Mouse (Mus musculus) cerebellum, adult (tissue): ENCODE measurements around the gene Lpar2.

Experiments used
- ATAC-seq: cut with Nextera tagmentation; 2 replicates; pipeline ENCODE4 v1.9.2; 2017; ENCODE audit warnings: mild to moderate bottlenecking, moderate library complexity, mixed read lengths; ENCODE audit not compliant: insufficient number of reproducible peaks, low FRiP score, low TSS enrichment

The Lpar2 gene

DNA sequence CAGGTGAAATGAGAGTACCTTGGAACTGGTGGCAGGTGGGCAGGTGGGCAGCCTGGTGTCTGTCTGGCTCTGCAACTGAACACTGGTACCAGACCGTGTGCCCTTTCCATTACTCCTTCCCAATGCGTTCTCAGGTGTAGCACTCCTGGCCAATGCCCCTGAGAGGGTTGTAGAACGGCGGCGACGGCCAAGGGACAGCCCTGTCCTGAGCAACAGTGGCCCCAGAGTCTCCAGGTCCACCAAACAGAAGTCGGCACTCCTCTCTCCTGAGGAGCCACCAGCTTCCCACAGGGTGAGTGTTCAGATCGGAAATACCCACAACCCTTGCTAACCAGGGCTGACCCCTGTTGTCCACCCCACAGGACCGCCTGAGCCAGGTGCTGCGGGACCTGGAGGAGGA, 17.1 kb upstream of the Lpar2 start:
- ATAC-seq: no peak

DNA sequence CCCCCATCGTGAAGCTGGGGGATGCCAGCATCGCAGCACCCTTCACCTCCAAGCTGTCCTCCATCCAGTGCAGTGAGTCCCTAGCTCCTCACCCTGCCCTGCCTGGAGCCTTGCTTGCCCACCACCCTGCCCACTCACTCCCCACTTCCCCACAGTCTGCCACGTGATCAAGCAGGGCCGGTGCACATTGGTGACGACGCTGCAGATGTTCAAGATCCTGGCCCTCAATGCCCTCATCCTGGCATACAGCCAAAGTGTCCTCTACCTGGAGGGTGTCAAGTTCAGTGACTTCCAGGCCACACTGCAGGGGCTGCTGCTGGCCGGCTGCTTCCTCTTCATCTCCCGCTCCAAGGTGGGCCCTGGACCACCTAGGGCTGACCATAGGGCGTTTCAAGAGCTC, 16.7 kb upstream of the Lpar2 start:
- ATAC-seq: no peak

DNA sequence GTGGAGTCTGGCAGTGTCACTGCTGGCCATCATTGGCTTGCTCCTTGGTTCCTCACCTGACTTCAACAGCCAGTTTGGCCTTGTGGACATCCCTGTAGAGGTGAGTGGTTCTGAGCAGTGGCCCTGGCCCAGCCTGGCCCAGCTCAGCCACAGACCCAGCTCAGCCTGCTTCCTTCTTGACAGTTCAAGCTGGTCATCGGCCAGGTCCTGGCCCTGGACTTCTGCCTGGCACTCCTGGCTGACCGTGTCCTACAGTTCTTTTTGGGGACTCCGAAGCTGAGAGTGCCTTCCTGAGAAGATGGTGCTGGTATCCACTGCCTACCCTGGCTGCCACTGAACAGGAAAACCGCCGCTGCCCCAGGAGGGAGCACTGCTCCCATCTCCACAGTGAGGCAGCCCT, 15.0 kb upstream of the Lpar2 start:
- ATAC-seq: no peak

DNA sequence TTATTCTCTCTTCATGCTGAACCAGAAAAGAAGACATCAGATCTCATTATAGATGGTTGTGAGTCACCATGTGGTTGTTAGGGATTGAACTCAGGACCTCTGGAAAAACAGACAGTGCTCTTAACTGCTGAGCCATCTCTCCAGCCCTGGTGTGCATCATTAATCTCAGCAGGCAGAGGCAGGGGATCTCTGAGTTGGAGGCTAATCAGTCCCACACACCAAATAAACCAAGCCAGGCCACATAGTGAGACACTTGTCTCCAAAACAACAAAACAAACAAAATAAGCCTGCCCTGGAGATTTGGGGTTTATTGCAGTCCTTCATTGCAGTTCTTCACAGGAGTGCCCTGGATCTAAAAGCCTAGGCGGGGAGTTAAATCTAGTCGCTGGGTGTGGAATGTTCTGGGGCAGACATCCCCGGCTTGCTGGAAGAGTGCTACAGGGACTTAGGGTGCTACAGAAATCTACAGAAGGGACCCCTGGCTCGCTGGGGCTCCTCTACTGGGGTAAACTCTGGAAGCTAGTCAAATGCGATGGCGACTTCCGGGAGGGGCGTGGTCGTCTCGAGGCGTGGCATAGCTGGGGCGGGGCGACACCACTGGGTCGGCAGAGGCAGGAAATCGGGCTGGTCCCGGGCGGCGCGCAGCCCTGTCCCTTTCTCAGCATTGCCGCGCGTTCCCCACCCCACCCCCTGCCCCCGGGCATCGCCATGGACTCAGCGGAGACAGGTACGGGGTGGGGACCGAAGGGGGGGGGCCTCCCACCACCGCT, 13.9 kb upstream of the Lpar2 start, which contains the start of gene Gmip:
Gmip (plus strand) TSS at position 586 of the 770 bp plus-strand sequence.
- no peak for ATAC-seq

DNA sequence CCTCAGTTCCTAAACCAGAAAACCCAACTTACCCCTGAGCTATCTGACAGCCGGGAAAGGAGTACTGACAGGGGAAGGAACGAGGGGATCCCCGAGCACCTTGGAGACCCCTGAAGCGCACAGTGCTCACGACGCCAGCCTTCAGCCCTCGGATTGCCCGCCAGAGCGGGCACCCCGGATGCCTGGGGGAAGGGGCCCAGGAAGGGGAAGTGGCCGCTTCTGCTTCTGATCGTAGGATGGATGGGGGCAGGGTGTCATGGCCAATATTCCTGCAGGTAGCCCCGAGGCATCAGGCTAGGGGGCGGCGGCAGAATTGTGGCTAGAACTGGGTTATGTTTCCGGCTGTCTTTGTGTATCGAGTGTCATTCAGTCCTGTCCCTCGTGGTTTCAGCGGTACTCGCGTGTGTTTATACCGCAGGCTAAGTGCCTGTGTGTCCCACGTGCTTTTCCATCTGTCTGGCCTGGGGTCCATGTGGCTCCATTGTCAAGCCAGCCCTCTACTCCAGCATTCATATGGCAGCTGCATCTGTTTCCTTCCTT, 13.3 kb upstream of the Lpar2 start:
- ATAC-seq: no peak

DNA sequence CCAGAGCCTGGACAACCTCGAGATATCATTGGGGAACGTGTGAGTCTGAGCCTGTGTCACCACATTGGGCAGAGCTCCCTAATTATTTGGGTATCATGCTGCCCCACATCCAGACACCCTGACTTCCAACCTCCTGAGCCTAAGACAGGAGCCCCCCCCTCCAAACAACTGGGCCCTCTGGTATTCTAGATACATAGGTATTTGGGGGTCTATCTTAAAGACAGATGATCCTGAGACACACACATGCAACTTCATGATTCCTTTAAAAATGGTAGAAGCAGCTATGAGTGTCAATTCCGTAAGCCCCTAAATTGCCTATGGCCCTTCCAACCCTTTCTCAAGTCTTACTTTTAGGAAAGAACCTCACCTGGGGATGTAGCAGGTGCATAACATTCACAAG, 12.4 kb upstream of the Lpar2 start:
- ATAC-seq: no peak

DNA sequence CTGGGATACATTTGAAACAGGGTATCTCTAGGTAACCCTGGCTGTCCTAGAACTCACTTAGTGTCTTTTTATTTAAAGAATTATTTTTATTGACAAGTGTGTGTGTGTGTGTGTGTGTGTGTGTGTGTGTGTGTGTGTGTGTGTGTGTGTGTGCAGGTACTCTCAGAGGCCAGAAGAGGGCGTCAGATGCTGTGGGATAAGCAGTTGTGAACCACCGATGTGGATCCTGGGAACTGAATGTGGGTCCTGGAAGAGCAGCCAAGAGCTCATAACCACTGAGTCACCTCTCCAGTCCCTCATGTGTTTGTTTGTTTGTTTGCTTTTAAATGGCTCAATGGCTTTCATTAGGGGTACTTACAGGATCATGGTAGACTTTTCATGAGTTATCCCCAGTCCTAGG, 7.3 kb upstream of the Lpar2 start:
- ATAC-seq: no peak

DNA sequence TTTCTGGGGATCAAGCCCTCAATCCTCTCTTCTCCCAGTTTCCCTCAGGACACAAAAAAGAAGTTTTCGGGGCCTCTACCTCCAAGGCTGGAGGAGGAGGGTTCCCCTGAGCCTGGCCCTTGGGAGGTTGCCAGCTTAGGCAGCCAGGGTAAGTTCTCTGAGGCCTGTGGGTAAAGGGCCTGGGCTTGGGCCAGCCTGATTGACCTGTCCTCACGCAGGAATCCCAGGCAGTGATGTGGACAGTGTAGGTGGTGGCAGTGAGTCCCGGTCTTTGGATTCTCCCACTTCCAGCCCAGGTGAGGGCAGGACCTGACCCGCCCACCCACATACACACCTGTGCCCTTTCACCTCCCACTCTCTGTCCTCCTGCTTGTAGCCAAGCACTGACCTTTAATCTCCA, 6.8 kb upstream of the Lpar2 start:
- ATAC-seq: no peak

DNA sequence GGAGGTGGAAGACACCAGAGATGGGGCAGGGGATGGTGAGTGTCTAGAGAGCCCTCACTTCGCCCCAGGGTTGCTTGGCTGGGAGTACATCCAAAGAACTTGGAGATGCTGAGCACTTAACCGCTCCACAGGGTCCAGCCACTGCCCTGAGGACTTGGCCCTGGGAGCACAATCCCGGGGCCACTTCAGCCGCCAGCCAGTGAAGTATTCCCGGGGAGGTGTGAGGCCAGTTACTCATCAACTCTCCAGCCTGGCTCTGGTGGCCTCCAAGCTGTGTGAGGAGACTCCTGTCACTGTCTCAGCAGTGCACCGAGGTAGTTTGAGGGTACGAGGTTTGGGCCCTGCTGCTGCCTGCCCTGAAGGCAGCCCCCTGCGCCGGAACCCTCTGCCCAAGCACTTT, 1.8 kb upstream of the Lpar2 start:
- ATAC-seq: no peak

DNA sequence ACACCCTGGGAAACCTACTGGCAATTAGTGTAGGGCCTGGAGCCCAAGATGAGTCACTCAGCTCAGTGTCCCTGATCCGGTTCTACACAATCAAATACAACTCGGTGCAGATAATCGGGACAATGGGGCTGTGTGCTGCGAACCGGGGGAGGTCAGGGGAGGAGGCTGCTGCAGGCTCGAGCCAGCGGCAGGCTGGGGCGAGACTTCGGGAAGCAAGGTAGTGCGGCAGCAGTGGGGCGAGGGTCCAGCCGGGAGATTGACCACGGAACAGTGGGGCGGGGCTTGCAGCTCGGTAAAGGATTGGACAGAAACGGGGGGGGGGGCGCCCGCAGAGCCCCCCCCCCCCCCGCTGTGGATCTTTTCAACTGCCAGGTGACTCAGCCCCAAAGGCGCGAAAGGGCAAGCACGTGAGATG, 251 bp upstream of the Lpar2 start:
- ATAC-seq: no peak

DNA sequence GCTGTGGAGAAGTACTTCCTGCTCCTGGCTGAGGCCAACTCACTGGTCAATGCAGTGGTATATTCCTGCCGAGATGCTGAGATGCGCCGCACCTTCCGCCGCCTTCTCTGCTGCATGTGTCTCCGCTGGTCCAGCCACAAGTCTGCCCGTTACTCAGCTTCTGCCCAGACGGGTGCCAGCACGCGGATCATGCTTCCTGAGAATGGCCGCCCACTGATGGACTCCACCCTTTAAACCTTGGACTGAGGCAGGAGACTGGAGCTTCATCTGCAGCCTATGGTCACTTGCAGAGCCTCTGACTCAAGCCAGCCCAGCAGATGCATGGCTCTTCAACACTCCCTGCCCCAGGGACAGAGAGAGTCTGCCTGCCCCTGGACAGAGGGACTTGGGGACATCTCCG, 4.1 kb downstream of the Lpar2 start:
- no peak for ATAC-seq

DNA sequence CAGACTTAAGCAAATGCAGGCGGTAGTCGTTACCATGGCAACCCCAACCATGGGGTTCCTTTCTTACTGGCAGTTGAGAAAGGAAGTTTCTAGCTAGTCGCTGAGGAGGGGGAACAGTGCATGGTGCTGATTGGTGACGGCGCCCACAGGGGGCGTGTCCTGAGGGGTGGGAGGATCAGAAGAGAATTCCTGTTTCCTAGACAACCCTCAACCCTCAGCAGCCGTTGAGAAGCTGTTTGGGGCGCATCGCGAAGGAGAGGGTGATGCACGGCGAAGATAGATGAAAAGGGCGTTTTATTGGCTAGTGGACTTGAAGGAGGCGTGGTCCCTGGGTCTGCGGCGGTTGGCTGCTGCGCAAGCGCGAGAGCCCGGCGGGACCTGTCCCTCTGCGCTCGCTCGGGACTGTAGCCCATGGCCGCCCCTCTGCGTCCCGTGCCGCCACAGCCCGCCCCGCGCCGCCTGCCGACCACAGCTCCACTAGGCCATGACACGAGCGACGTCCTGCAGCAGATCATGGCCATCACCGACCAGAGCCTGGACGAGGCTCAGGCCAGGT, 10.1 kb downstream of the Lpar2 start, which contains the start of gene Pbx4:
Pbx4 (plus strand) TSS at position 194 of the 556 bp plus-strand sequence.
- peak; percentile 92 for ATAC-seq

DNA sequence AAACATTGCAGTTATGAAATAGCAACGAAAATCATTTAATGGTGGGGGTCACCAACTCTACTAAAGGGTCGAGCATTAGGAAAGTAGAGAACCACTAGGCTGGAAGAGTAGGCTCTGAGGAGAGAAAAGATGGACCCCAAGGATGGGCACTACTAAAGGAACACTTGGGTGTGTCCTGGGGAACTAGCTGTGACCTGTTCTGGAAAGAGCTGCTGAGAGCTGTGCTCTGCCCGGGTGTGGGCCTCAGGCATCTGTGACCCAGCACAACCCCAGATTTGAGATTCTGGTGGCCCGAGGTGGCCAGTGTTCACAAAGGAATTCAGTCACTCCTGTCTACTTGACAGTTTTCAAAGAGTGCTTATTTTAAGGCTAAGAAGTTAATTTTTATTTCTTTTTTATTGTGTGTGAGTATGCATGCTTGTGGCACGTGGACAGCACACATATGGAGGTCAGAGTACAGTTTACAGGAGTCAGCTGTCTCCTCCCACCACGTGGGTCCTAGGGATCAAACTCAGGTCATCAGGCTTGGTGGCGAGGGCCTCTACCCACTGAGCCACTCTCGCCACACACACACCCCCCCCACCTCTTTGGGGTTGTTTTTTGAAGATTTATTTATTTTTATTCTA, 14.9 kb downstream of the Lpar2 start:
- ATAC-seq: no peak

DNA sequence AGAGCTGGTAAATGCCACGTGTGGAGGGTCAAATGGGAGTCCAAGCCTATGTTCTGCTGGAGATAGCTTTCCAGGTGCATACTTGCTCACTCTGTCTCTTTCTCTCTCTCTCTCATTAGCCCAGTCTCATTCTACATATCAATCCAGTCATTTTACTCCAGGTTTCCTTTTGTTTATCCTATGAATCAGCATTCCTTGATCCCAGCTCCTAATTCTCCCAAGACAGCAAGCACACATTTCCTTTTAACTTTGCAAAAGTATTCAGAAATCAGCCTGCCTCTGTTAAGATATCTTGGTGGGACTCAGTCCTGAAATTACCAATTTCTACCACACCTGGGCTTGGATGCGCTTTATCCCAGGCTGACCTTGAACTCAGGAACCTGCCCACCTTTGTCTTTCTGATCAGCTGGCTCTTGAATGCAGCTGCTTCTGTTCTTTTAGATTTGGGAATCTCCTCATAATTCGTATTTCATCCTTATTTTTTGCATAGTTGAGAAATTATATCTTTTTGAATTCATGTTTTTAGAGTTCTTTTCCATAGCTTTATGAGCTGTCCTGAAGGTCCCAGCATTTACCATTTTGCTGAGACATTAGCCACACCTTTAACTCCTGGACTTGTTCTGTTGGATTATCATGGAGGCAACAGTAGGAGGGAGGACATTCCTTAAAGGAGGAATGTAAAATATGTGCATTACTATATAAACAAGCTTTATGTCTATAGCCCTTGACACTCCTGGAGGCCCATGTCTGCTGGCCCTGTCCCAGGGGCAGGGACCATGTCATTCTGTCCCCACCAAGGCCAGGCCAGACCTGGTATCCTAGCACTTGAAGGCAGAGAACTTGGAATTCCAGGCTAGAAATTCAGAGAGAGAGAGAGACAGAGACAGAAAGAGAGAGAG, 25.2 kb downstream of the Lpar2 start:
- ATAC-seq: no peak

DNA sequence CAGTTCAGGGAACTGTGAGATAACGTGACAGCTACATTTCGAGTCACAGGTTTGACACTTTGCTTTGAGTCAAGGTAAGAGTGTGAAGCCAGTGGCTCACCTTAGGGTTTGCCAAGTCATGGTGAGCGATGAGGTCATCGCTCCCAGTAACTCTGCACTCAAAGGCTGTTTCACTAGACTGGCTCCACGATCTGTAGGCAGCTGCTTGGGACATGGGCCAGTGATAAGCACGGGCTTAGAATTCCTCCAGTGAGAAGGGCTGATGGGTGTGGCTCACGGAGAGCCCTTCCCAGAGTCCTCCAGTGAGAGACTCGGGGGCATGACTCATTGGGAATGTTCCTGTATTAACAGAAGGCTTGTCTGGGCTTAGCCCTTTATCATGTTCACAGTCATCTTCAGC, 26.7 kb downstream of the Lpar2 start:
- no peak for ATAC-seq

DNA sequence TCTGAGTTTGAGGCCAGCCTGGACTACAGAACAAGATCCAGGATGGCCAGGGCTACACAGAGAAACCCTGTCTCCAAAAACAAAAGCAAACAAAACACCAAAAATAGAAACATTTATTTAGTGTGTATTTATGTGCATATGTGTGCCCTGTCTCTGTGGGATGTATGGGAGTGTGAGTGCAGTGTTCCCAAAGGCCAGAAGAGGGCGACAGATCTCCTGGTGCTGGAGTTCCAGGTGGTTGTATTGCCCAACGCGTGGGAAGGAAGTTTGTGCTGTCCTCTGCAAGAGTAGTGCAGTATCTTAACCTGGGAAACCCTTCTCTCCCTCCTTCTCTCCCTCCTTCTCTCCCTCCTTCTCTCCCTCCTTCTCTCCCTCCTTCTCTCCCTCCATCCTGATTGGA, 27.7 kb downstream of the Lpar2 start:
- no peak for ATAC-seq

DNA sequence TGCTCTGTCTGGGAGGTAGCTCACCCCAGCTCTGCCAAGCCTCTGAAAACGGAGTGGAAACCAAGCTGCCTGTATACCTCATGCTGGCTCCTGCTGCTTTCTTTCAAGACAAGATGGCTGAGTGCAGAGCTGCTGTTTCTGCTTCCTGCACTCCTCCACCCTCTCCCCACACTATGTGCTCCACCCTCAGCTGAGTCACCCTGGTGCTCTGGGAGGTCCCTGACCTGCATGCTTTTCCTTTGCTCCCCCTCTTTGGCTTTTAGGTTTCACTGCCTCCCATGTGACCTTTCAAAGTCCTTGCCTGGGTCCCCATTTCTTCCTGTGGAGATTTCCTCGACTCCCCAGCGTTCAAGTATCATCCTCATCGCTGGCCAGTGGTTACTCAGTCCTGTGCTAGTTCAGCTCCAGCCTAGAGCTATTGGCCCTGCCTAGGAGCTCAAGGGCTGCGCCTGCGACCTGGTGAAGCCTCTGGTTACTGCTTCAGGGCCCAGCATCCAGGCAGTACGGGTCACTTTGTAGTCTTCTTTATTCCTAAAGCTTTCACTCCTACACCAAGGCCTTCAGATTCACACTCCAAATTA, 28.8 kb downstream of the Lpar2 start:
- ATAC-seq: no peak

DNA sequence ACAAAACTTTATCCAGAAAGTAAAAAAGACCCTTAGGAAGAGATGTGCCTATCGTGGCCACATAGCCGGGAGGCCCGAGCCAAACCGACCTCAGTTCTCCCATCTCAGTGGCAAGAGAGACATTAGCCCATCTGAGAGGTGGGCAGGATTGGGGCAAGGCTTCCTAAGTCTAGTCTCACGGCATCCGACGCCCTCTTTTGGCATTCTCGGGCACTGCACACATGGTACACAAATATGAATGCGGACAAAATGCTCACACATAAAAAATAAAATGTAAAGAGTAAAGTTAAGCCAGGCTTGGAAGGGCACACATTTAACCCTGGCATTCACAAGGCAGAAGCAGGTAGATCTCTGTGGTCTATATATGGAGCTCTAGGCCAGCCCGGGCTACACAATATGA, 31.6 kb downstream of the Lpar2 start:
- ATAC-seq: no peak

DNA sequence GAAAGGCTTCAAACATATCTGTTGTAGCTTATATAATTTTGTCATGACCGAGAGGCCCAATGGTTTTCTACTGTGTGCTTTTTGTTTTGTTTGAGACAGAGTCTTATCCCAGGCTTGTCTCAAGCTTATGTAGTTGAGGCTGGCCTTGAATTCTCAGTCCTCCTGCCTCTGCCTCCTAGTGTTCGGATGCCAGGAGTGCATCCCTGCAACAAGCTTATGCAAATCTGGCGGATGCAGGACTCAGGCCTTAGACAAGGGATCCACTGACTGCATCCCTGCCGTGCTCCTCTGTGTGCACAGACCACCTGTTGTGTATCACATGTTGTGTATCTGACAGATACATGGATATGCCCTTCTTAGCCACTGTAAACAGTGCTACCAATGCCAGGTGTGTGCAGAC, 38.6 kb downstream of the Lpar2 start:
- ATAC-seq: no peak

DNA sequence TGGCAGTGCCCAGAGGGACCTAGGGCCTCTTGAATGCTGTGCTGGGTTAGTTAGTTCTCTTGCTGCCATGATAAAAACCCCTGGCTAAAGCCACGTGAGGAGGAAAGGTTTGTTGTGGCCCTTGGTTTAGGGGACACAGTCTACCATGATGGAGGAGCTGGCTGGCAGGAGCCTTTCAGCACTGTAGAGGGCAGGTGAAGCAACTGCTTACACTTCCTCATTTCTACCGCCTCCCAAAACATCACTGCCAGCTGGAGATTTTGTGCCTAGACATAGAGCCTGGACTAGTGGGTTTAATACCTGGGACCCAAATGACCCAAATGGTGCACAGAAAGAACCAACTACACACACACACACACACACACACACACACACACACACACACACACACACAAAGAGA, 39.0 kb downstream of the Lpar2 start:
- ATAC-seq: no peak
